Mouse (Mus musculus) lung, embryonic 16.5 days (tissue): ENCODE results near the gene Trmt2a. TPM values are rescaled to one million over a fixed set of nuclear protein-coding genes. Genes with fewer than 3 reads are reported as not detected.

Source experiments
- ATAC-seq: fragments of 200-750 bp; cut with Nextera tagmentation; 2 replicates; pipeline ENCODE4 v1.8.0; 2017; ENCODE audit warnings: low read depth, mild to moderate bottlenecking, moderate library complexity
- H3K27ac ChIP-seq: fragments of 300-500 bp; sonication (generic); 2 replicates; pipeline ENCODE4 v1.5.1; 2014; ENCODE audit warnings: mild to moderate bottlenecking, control low read depth, low read length
- H3K27me3 ChIP-seq: fragments of 300-500 bp; sonication (generic); 2 replicates; pipeline ENCODE4 v1.6.1; 2014; ENCODE audit warnings: low read depth, low read length, mixed read lengths; ENCODE audit not compliant: control insufficient read depth, insufficient read depth
- H3K36me3 ChIP-seq: fragments of 300-500 bp; sonication (generic); 2 replicates; pipeline ENCODE4 v1.6.1; 2014; ENCODE audit warnings: low read length; ENCODE audit not compliant: control insufficient read depth, insufficient read depth
- H3K4me1 ChIP-seq: fragments of 300-500 bp; sonication (generic); replicated peaks from 2 replicates; pipeline ENCODE4 v1.6.1; 2014; ENCODE audit warnings: low read length, mixed read lengths; ENCODE audit not compliant: control insufficient read depth, insufficient read depth
- H3K4me2 ChIP-seq: fragments of 300-500 bp; sonication (generic); 2 replicates; pipeline ENCODE4 v1.6.1; 2014; ENCODE audit warnings: low read depth, low read length, control low read depth
- H3K4me3 ChIP-seq: fragments of 300-500 bp; sonication (generic); 2 replicates; pipeline ENCODE4 v1.5.1; 2014; ENCODE audit warnings: mild to moderate bottlenecking, low read length, control low read depth
- H3K9ac ChIP-seq: fragments of 300-500 bp; sonication (generic); 2 replicates; pipeline ENCODE4 v1.6.1; 2014; ENCODE audit warnings: low read length, control low read depth
- H3K9me3 ChIP-seq: fragments of 300-500 bp; sonication (generic); 2 replicates; pipeline ENCODE4 v1.6.1; 2016; ENCODE audit warnings: low read length; ENCODE audit not compliant: control insufficient read depth
- WGBS: fragments of 180-500 bp; shearing (Covaris S2); extraction: QIAGEN DNeasy Blood & Tissue Kit; methylation state at CpG from one replicate; pipeline ENCODE4 v1.1.7; 2014; 5-methylcytosine and 5-hydroxymethylcytosine counted together
- polyA plus RNA-seq: library from polyadenylated mRNA; unstranded; fragments of >200 nt; fragmentation: Nextera tagmentation; extraction: Ambion mirVana; gene quantifications from 2 replicates; pipeline ENCODE4 v1.2.1, GENCODE M21; 2015

Trmt2a gene
- polyA plus RNA-seq, 1 experiment from 2014 or later: 95.2 TPM

DNA sequence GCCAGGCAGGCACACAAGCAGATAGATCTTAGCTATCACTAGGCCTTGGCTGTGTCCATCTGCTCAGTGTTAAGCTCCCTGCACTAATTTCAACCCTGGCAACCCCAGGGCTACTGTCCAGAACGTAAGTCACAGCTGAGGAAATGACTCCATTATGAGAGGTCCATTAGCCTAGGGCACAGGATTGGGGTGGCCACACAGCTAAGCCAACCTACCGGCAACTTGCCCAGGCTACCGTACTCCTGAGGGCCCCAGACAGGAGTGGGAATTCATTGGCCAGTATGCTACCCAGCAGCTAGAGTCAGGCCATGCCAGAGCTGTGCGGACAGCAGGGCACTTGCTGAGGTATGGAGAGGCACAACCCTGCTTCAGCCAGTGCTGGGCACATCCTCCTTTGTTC is 19.6 kb upstream of the Trmt2a start:
- H3K4me1 ChIP-seq: peaks cover 12% of the 10 kb centered on the region
- H3K27ac ChIP-seq: no peak overlapping the region
- H3K27me3 ChIP-seq: no peaks in the 10 kb centered on the region
- H3K36me3 ChIP-seq: peaks cover 26% of the 10 kb centered on the region
- H3K9ac ChIP-seq: no peak overlapping the region
- no peak overlapping the region for H3K4me3 ChIP-seq
- 86% methylated on average over 4 of the region's 4 CpGs for WGBS
- ATAC-seq: no peak
- no peaks in the 10 kb centered on the region for H3K9me3 ChIP-seq
- no peak overlapping the region for H3K4me2 ChIP-seq

DNA sequence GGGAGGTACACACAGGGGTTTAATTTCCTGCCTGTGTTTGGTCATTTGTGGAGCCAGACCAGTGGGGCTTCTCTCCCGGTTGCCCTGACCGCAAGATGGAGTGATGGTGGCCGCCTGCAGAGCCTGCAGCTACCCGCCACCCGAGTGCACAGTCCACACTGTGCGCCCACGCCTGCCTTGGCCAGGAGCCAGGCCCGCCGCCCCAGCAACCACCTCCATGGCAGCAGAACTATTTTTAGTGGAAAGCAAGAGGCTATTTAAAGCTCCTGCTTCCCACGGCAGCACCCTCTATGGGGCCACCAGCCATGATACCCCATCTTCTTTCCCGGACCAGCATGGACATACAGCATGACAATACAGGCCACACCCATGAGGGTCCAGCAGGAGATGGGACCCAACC is 18.9 kb upstream of the Trmt2a start:
- Histone ChIP-seq H3K9me3 (no peaks in the 10 kb centered on the region), H3K4me3 (no peak overlapping the region), H3K36me3 (peaks cover 21% of the 10 kb centered on the region), H3K4me1 (peaks cover 16% of the 10 kb centered on the region), H3K4me2 (no peak overlapping the region), H3K9ac (no peak overlapping the region), H3K27me3 (no peaks in the 10 kb centered on the region), H3K27ac (no peak overlapping the region)
- ATAC-seq: no peak
- 49% methylated on average over 11 of the region's 11 CpGs for WGBS

DNA sequence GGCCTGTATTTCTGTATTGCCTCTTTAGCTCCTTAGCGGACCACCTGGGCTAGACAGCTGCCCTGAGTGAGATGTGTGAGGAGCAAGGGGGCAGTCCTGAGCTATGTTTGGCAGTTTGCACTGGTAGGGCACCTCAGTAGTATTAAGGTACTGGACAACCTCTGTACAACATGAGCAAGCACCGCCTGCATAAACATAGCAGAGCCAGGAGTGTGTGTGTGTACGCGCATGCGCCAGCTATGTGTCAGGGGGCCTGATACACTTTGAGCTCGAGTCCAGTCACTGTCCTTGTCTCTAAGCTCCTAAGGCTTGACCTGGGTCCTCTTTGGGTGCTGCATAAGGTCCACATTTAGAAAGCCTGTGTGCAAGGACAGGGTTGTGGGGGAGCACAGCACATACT is 17.9 kb upstream of the Trmt2a start:
- no peak for ATAC-seq
- WGBS: 75% methylated on average over 6 of the region's 6 CpGs
- Histone ChIP-seq H3K9ac (no peak overlapping the region), H3K9me3 (no peaks in the 10 kb centered on the region), H3K4me1 (peaks cover 16% of the 10 kb centered on the region), H3K4me2 (no peak overlapping the region), H3K27me3 (no peaks in the 10 kb centered on the region), H3K27ac (no peak overlapping the region), H3K4me3 (no peak overlapping the region), H3K36me3 (peaks cover 16% of the 10 kb centered on the region)

DNA sequence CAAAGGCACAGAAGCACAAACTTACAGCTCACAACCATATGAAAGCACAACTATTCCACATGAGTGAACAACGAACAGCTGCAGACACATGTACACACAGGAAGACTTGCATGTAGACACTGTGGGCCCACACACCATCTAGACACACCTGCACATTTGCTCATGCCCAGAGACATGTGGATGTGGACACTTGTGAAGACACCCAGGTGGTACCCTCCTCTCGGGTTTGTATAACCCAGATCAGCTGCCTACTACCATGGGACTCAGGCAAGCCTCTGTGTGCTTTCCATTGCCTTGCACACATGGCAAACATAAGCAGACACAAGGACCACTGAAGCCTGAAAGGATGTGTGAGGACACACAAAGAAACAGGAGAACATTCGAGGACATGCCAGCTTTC is 17.4 kb upstream of the Trmt2a start:
- no peaks in the 10 kb centered on the region for H3K27me3 ChIP-seq
- no peak for ATAC-seq
- H3K36me3 ChIP-seq: peaks cover 15% of the 10 kb centered on the region
- H3K4me1 ChIP-seq: peaks cover 19% of the 10 kb centered on the region
- H3K4me2 ChIP-seq: no peak overlapping the region
- 77% methylated on average over 3 of the region's 3 CpGs for WGBS
- H3K27ac ChIP-seq: no peak overlapping the region
- no peak overlapping the region for H3K9ac ChIP-seq
- no peak overlapping the region for H3K4me3 ChIP-seq
- no peaks in the 10 kb centered on the region for H3K9me3 ChIP-seq

DNA sequence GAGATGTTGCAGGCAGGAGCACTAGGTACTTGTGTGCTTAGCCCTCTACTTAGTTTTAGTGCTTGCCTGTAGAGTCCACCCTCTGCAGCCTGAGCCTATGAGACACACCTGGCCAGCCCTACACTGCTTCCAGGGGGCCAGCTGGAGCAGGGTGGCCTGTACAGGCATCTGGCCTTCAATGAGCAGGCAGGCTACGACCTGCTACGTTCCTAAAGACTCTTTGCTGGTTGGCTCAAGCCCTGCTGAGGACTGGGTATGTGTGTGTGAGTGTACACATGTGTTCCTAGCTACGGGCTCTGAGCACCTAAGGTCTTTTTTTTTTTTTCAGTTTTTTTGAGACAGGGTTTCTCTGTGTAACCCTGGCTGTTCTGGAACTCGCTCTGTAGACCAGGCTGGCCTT is 17.0 kb upstream of the Trmt2a start:
- Histone ChIP-seq H3K27me3 (no peaks in the 10 kb centered on the region), H3K4me2 (no peak overlapping the region), H3K4me1 (peaks cover 20% of the 10 kb centered on the region), H3K4me3 (no peak overlapping the region), H3K9me3 (no peaks in the 10 kb centered on the region), H3K9ac (no peak overlapping the region), H3K27ac (no peak overlapping the region), H3K36me3 (peaks cover 11% of the 10 kb centered on the region)
- no peak for ATAC-seq
- 76% methylated on average over 4 of the region's 4 CpGs for WGBS

DNA sequence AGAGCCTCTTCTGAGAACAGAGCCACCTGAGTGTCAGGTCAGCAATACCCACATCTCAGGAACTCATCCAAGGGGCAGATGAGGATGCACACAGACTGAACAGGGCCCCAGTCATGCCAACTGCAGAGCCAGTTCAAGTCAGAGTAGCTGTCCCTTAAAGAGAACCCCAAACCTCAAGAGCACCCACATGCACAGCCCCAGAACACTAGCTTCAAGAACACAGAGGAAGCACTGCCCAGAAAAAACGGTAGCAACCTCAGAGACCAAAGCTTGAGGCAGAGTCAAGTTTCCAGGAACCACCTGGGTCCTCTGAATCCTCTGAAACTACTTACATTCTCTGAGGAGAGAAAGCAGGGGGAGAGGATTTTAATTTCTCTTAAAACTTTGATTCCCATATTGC is 15.0 kb upstream of the Trmt2a start:
- Histone ChIP-seq H3K9me3 (no peaks in the 10 kb centered on the region), H3K9ac (peak overlapping the region; percentile 90; the same call in 1 of the 2 replicates), H3K4me1 (peaks cover 20% of the 10 kb centered on the region), H3K4me2 (peak overlapping the region; percentile 87; the same call in 1 of the 2 replicates), H3K27me3 (no peaks in the 10 kb centered on the region), H3K36me3 (peaks cover 9% of the 10 kb centered on the region), H3K4me3 (no peak overlapping the region), H3K27ac (no peak overlapping the region)
- WGBS: 39% methylated on average over 1 of the region's 1 CpGs
- ATAC-seq: no peak

DNA sequence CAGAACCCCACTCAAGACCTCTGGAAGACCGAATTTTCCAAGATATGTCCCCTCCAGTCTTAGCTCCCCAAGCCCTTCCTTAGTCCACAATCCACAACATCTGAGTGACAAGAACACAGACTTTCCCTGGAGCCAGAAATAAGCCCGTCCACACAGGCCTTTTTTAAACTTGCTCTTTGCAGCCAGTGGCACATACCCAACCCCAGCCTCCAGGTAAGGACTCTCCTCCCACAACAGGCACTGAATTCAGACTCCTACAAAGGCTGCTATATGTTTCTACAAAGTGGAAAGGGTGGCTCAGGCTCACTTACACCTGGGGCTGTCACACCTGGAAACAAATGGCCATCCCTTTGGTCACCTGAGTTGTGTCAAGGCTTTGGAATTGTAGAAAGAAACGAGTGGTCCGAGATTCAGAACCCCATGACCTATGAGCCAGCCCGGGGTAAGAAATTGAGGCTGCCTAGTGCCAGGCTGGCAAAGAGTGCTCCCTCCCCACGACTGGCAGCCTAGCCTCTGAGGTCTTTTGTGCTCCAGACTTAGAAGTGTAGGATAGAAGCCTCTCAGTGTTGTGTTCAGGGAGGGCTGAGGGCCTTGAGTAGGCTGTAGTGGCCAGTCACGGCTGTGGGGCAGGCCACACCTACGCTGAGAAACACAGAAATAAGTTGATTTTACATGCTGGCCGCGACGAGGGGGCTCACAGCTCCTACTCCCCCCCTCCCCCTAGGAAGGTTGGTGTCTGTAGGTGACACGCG is 14.4 kb upstream of the Trmt2a start:
- Histone ChIP-seq H3K4me3 (peak overlapping the region; percentile 89), H3K27ac (peak overlapping the region; percentile 90), H3K9me3 (no peaks in the 10 kb centered on the region), H3K9ac (peak overlapping the region; percentile 90), H3K27me3 (no peaks in the 10 kb centered on the region), H3K4me2 (peak overlapping the region; percentile 87), H3K4me1 (peaks cover 20% of the 10 kb centered on the region), H3K36me3 (peaks cover 12% of the 10 kb centered on the region)
- WGBS: 11% methylated on average over 13 of the region's 13 CpGs
- ATAC-seq: peak; percentile 15; the same call in 1 of the 2 replicates

DNA sequence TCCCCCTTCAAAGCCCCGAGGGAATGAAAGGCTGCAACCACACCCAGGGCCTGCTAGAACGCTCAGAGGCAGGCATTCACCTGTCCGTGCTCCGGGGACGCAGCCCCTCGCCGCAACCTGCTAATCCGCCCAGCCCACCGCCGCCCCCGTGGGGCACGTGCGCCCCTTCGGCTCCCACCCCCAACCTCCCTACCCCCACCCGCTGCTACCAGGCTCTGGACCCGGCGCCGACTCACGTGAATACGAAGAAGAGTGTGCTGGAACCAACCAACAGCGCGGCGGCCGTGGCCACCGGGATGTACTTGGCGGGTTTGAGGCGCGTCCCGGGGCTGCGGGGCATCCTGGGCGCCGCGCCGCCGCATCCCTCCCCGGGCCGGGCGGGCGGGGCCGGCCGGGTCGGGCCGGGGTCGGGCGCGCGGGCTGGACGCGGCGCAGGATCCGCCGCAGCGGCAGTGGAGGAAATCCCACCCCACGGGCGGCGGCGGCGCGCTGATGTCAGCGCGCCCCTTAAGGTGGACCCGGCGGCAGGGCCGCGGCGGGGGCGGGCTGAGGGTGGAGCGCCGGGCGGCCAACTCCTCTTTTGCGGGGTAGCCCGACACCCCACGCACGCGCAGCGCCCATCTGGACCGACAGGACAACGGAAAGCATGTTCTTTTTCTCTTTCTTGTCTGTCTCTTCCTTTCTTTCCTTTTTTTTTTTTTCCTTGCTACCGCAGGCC is 13.6 kb upstream of the Trmt2a start, which contains the start of gene Zdhhc8:
Gene Zdhhc8, minus strand, starts transcription at position 466 of the 718 bp plus-strand sequence.
- Histone ChIP-seq H3K9ac (peak within 1 kb of the TSS; percentile 90), H3K27me3 (no peaks in the 10 kb centered on the region), H3K9me3 (no peaks in the 10 kb centered on the region), H3K36me3 (peaks cover 17% of the 10 kb centered on the region), H3K27ac (peak within 1 kb of the TSS; percentile 90), H3K4me1 (peaks cover 17% of the 10 kb centered on the region), H3K4me3 (peak within 1 kb of the TSS; percentile 89), H3K4me2 (peak within 1 kb of the TSS; percentile 87)
- under 1% methylated on average over 26 of the region's 79 CpGs for WGBS
- ATAC-seq: peak; percentile 92

DNA sequence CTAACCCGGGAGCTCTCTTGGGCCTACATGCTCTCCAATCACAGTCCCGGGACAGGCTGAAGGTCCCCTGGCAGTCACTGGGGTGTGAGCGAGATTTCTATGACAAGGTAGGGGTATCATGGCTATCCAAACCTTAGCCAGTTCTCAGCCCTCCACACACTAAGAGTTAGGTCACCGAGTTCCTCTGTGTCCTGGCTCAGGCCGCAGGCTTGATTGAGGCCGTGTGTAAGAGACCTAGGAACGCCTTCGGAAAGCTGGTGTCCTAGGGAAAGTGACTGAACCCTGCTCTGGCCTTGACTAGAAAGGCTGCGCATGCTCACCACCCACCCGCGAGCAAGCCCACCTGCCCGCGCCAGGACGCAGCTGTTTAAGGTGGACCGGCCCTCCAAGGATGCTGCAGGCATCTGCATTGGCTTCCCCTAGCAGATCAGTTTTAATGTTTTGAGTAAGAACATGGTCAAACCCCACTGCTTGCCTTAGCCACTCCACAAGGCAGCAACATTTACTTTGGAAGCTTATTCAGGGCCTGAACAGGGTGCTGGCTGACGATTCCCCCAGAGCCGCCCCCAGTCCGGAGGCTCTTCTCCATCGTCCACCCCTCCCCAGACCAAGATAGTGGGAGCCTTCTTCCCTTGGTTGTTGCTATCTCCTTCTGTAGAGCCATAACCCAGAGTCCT is 13.0 kb upstream of the Trmt2a start:
- Histone ChIP-seq H3K27ac (peak overlapping the region; percentile 90), H3K27me3 (no peaks in the 10 kb centered on the region), H3K4me3 (peak overlapping the region; percentile 89), H3K4me2 (peak overlapping the region; percentile 87), H3K9me3 (no peaks in the 10 kb centered on the region), H3K4me1 (peaks cover 14% of the 10 kb centered on the region), H3K9ac (peak overlapping the region; percentile 90), H3K36me3 (peaks cover 20% of the 10 kb centered on the region)
- 3% methylated on average over 19 of the region's 19 CpGs for WGBS
- ATAC-seq: peak; percentile 72
